Mouse (Mus musculus) monocyte, adult 5-6 weeks (primary cell): ENCODE measurements at regions not wholly inside any gene's neighbourhood (a gene's known extent, or its start where the extent isn't known, plus 50 kb on each side); places are given as distances from the start of the nearest gene placed in this dataset.

Experiments
- ATAC-seq: fragments of 153-309, 156-312 bp; replicated peaks from 2 replicates; pipeline ENCODE4 v1.8.0; 2017; ENCODE audit warnings: mild to moderate bottlenecking; ENCODE audit not compliant: low TSS enrichment, insufficient number of reproducible peaks, severe bottlenecking, poor library complexity, low FRiP score

DNA sequence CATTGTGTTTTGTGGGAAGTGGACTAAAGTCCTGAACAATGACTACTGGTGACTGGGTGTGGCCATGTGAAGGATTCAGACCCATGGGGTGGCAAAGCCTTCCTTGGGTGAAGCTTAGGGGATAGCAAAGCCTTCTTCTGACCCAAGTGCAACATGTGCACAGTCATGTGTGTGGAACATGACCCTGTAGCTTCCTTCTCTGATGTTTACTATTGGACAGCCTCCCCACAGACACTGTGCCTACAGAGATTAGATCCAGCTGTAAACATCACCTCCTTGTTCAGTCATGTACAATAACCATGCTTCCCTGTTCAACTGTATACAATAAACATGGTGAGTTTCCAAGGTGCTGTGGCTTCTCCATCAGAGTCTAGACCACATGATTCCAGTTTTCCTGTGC is 132.4 kb upstream of the Ahr start:
- ATAC-seq, result no peak

DNA sequence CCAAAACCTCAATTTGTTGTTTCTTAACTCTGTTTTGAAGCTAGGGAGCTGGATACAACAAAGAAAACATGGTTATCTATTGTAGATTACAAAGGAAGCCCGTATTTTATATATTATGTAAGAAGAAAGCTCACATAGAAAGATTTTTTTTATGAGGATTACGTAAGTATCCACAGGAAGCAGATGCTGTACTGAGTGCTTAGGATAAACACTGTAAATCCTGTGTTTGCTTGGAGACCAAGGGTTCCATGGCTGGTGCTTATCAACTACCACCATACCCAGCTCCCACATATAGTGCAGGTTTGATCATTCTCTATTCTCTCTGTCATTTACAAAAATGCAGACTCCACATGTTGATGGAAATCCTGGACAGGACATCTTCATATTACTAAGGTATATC is 131.2 kb upstream of the Ahr start:
- ATAC-seq, result no peak

DNA sequence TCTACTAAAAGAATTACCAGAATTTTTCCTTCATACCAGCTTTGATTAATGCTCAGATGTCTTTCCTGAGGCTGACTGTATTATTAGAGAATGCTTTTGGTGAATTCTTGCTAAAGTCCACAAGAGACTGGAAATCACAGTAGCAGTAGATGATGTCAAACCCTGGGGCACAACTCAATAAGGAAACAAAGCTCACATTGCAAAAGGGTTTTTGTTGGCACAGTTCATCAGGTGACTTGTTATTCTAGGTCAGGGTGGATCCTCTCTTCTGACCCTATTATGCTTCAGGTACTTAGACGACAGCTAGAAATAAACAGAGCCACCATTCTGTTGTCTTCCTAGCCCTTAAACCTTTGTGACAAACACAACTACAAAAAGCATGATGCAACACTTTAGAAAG is 128.2 kb upstream of the Ahr start:
- ATAC-seq, result no peak

DNA sequence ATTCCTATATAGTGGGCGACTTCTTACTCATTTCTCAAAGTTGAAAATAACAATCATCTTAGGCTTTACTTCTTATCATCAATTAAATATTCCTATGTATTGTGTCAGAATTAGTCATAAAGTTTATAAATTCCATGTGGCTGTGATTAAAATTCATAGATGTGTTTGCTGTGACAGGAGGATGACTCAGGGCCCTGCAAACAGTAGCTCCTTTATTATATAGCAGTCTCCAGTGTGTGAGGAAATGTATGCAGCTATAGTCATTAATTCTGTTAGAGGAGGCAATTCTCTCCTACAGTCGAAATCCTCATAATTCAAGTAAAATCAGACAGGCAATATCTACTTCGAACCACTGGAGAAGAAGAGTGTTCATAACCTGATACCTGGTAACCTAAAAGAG is 121.7 kb upstream of the Ahr start:
- ATAC-seq, result no peak

DNA sequence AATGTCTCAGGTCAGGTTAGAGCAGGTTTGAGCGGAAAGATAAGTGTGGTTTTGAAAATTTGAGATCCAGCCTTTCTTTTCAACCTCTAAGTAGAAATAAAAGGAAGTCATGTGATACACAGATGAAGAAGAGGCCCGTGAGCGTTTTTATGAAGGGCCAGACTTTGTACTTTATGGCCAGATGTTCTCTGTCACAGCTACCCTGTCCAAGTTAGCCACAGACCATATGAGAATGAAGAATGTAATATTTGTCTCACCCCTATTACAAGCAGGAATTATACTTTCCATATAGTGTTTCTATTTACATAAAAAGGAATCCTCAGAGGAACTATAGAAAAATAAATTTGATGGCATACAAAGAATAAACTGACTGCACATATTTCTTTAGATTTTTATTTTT is 114.9 kb upstream of the Ahr start:
- no peak for ATAC-seq

DNA sequence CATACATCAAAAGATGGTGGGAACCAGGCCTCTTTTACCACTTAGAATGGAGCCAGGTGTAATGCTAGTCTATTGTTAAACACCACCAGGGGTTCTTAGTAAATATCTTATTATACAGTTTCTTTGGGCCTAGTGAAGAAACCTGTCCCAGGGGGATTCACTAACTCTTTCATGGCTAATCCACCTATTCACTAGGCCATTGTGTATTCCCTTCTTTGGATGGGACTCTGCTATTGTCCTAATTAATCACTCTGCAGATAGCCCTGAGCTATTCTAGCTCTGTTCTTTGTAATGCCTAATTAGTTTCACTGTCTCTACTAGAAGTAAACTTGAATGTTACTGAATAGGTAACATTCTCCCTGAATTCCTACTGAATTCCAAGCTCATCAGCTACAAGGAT is 107.6 kb upstream of the Ahr start:
- ATAC-seq, result no peak

DNA sequence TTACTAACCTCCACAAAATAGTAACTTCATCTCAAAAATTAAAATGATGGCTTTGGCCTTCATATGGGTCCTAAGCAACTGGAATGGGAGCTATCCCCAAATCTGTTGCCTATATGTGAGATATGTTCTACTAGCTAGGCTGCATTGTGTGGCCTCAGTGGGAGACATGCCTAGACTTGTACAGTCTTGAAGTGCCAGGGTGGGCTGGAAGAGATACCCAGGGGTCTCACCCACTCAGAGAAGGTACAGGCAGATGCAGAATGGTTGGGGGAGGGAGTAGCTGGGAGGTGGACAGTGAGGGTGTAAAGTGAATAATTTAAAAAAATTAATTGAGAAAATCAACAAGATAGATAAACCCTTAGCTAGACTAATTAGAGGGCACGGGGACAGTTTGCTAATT is 106.9 kb upstream of the Ahr start:
- ATAC-seq, result no peak

DNA sequence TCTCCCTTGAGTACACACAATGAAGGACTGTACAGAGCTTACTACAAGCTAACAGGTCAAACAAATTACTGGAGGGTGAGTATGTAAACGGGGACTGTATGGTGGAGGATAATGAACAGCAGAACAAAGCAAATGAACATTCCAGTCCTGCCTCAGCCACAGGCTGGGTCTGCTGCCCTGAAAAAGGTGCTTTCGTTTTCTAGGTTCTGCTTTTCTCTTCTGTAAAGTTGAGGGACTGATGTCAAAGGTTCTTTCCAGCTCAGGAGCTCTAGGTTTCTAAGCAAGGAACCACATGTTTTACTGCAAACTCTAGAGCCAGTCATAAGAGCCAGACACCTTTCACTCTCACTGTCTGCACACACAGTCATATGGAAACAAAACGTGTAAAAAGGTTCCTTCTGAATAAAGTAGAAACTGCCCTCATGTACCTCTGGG is 106.1 kb upstream of the Ahr start:
- no peak for ATAC-seq

DNA sequence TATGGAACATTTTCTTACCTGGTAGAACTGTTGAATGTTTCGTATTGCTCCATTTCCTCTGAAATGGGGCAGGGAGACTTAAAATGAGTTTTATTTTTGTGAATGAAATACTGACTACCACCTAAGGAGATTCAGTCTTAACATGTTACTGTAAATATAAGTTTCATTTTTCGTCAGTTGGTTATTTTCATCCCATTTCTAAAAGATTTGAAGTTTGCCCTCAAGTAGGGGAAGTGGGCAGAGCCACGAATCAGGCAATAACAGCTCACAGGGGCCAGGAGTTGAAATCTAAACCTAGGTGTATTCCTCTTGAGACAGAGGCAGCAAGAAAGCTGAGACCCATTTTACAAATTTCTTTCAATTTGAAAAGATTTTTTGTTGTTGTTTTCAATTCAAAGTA is 88.6 kb upstream of the Ahr start:
- ATAC-seq, result no peak

DNA sequence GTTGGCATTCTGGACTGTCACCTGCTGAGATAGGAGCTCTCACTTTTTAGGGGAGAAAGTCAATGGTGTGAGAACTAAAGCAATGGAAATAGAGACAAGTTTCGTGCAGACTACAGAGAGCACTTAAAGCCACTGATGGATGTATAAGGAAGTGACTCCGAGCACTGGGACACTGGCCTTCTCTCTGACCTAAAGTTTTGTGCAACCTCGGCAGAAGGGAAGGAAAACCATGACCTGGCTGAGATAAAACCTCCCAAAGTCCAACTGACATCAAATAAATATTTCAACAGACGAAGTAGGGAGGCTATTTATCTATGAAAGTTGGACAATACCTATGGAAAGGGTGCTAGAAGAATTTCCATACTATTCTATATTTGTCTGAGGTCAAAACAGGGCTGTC is 80.0 kb upstream of the Ahr start:
- ATAC-seq, result no peak

DNA sequence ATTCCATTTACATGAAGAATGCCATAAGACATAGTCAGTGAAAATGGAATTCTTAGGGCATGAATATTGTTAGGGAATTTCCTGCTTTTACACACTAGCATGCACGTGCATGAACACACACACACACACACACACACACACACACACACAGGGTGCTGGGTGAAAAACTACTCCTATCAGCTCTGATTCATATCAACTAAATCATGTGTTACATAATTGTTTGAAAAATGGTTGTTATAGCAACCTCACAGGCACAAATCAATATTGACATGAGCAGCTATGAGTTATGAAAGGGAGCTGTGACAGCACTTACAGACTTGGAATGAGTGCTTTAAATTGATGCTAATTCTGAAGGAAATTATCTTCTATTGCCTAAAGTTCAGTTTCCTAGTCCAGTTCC is 72.8 kb upstream of the Ahr start:
- ATAC-seq, result no peak

DNA sequence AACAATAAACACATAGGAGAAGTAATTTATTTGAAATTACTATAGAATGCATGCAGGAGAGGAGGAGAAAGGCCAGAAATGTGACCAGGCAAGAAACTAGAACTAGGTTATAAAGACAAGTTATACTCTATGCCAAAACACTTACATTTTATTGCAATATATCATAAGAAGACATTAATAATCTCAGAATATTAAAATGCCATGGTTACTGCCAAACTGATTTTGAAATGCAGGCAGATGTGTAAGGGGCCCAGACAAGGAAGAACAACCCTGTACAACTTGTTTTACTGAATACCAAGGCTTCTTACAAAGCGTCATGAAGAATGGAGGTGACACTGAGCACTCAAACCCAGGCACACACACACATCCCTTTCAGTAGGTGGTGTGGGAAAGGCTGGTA is 68.9 kb upstream of the Ahr start:
- ATAC-seq, result no peak

DNA sequence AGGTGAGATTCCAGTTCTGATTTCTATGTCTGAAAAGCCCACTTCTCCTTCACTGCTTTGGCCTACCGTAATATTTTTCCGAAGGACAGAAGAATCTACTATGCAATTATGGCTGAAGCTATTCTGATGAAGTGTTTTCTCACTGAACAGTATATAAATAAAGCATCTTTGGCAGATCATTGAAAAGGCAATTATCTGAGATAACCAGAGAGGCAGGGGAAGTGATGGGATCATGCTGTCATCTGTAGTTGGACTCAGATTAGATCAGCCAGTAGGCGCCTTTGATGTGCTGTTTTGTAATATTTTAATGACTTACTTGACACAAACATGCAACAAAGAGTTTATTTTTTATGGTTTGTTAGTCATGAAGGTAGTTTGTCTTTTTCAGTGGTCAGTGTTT is 67.8 kb upstream of the Ahr start:
- ATAC-seq, result no peak

DNA sequence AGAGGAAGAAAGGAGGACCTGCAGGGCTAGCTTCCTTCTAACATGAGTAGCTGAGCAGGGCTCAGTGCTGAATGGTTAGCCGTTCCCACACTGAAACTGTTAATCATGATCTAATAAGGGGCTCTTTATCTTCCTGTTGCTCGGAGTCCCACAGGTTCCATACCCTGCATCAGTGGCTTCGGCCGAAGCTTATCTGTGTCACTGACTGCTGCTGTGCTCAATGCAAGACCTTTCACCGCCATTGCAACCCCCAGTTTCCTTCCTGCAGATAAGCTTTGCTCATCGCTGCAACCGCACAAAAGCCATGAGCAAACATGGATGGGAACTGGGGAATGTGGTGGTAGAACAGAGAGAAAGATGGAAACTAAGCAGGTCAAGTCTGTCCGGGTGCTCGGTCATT is 63.5 kb upstream of the Ahr start:
- ATAC-seq, result no peak

DNA sequence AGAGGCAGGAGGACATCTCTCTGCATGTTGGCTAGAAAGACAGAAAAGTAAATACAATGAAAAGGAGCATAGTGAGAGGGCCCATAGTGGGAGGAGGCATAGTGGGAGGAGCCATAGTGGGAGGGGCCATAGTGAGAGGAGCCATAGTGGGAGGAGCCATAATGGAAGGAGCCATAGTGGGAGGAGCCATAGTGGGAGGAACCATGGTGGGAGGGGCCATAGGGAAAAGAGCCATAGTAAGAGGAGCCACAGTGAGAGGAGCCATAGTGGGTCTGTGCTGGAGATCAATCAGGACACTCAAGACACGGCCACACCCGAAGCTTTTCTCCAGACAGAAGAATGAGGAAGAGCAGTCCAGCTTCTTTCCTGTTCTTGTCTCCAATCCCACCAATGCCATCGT is 58.0 kb upstream of the Ahr start:
- no peak for ATAC-seq
